Mouse (Mus musculus): Measurements from ENCODE around the gene Mdfic.

The Mdfic gene

GRCm38 (mm10) chr6:15793602-15794345 lies 73.3 kb downstream of the Mdfic start:
- no peak for DNase-seq

- DNase-seq, result no peak
These were observed 74.3 kb downstream of the Mdfic start for GRCm38 (mm10) chr6:15794801-15795200.

GRCm38 (mm10) chr6:15807382-15807781 lies 86.9 kb downstream of the Mdfic start:
- DNase-seq, result no peak

GRCm38 (mm10) chr6:15825236-15825635 lies 104.8 kb downstream of the Mdfic start:
- no peak for DNase-seq

- no peak for DNase-seq
These were observed 109.4 kb downstream of the Mdfic start for GRCm38 (mm10) chr6:15829812-15830211.

GRCm38 (mm10) chr6:15830651-15831050 lies 110.2 kb downstream of the Mdfic start:
- no peak for DNase-seq

GRCm38 (mm10) chr6:15837695-15838094 lies 117.2 kb downstream of the Mdfic start:
- DNase-seq, result no peak

- DNase-seq, result no peak
These were observed 119.4 kb downstream of the Mdfic start for GRCm38 (mm10) chr6:15839831-15840230.

GRCm38 (mm10) chr6:15840429-15840828 lies 120.0 kb downstream of the Mdfic start:
- DNase-seq, result no peak

GRCm38 (mm10) chr6:15841476-15842209 lies 121.2 kb downstream of the Mdfic start:
- peak in 1 of 2 experiments; percentile 29 for DNase-seq

- no peak for DNase-seq
These were observed 122.8 kb downstream of the Mdfic start for GRCm38 (mm10) chr6:15843295-15843694.

GRCm38 (mm10) chr6:15845711-15846342 lies 125.4 kb downstream of the Mdfic start:
- no peak for DNase-seq
